Mouse (Mus musculus): ENCODE results near the gene Thada.

Thada gene

DNA sequence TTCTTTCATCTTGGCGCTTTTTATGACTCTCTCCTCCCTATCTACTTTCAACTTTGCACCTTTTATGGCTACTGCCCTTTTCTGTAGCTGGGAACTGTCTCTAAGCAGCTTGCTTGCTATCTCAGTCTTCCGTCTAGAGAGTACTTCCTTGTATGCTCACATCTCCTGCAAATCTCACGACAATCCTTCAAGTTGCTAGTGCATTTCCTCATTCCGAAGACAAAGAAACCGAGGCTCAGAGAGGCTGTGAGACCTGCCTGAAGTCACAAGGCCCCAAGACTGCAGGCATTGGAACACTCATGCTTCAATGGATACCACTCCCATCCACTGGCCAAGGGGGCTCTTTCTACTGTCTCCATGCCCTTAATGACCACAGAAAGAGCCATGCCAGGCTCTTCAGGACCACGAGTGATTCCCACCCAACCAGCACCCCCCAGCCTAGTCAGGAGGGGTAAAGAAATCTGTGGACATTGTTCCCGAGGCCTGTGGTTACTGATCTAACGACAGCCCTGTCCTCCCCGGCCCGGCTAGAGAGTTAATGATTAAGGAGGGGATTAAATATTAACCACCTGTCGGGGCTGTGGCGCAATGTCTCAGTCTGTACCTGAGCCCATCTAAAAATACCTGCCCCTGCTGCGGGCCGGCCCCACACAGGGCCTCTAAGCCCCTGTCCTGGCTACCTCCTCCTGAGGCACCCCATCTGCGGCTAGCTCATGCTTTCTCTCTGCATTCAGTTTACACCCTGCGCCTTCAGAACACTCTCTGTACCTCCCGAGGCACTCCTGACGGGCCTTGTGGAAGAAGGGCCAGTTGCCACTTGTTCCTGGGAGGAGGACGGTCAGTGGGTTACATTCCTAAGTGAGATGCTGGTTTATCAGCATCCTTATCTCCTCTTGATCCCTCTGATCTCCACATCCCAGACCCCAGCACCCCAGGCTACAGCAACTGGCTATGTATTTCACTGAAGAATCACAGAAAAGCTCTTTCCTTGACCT is 309.0 kb downstream of the Thada start:
- peak; percentile 80 for DNase-seq

DNA sequence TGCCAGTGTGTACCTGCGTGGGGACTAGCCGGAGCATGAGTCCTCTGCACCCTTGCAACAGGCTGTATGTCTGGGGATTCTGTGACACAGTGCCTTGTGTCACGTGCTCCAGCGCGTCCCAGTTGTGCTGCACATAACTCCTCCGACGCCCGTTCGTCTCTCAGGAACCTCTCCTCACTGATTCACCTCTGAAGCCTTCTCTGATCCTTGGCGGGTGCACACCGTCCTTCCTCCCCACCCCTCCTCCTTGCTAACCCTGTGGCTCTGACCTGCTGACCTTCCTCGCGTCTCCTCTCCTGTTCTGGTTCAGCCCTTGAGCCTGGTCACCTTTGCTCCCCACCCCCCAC is 309.8 kb downstream of the Thada start:
- DNase-seq: peak; percentile 52

DNA sequence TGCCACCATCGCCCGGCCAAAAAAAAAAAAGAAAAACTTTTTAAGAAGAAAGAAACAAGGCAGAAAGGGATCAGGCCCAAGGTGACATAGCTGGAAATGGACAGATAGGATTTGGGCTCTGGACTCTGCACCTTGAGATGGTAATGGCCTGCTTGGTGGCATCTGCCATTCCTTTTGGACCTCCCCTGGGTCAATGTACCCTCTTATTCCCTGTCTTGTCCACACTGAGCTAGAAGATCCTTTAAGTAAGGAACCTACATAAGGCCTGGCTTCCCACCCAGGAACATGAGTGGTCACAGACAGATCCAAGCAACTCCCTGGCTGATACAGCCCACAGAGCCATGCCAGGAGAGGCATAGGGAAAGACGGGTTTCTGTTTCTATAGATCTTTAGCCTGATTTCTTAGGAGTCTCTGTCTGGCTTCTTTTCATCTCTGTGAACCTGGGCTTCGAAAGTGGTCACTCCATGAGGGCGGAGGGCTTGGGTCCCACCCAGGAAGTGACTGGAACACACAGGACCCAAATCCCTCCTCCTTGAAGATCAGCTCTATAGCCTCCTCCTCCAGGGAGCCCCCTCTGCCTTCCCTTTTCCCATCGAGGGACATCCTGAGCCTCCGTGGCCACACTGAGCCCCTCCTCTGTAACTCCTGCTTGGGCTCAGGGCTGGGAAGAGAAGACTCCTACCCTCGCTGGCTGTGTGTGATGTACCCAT is 310.3 kb downstream of the Thada start:
- DNase-seq: no peak

- peak; percentile 8 for DNase-seq
These were observed 311.0 kb downstream of the Thada start for GRCm38 (mm10) chr17:84155029-84155338.

DNA sequence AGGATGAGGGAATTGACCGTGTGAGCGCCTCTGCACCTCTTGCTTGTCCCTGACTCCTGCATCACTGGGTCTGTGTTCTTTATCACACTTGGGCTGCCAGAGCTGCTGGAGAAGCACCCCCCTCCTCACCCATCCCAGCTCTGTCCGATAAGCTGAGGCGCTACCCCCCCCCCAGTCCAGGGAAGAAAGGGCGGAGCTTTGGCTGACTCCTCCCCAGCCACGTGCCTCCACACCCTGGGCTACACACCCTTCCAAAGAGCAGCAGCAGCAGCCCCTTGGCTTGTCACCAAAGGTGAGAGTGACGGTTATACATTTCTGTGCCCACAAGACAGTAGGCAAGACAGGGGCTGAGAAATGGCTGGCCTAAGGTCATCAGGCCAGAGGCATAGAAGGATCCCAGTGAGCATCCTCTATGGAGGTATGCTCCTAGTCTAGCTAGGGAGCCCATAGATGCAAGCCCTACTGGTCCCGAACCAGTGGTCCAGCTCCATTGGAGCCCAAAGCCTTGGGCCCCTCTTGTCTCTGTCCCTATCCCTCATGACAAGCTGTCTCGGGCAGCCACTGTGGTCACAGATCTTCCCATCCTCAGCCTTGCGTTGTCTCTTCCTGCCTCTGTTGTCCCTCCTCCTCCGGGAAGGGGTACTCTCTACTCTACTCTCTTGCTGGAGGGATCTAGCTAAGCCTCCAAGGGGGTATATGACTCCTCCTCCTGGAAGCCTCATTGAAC is 311.5 kb downstream of the Thada start:
- peak; percentile 29 for DNase-seq

- peak; percentile 5 for DNase-seq
These were observed 312.8 kb downstream of the Thada start for GRCm38 (mm10) chr17:84152976-84153786.

GRCm38 (mm10) chr17:84152206-84152975 is 313.6 kb downstream of the Thada start:
- DNase-seq: peak; percentile 19

- DNase-seq: peak; percentile 11
These were observed 314.7 kb downstream of the Thada start for GRCm38 (mm10) chr17:84151306-84151705.

GRCm38 (mm10) chr17:84150291-84150690 is 315.7 kb downstream of the Thada start:
- DNase-seq: peak; percentile 4

GRCm38 (mm10) chr17:84149566-84149965 is 316.4 kb downstream of the Thada start:
- DNase-seq: peak; percentile 12

DNA sequence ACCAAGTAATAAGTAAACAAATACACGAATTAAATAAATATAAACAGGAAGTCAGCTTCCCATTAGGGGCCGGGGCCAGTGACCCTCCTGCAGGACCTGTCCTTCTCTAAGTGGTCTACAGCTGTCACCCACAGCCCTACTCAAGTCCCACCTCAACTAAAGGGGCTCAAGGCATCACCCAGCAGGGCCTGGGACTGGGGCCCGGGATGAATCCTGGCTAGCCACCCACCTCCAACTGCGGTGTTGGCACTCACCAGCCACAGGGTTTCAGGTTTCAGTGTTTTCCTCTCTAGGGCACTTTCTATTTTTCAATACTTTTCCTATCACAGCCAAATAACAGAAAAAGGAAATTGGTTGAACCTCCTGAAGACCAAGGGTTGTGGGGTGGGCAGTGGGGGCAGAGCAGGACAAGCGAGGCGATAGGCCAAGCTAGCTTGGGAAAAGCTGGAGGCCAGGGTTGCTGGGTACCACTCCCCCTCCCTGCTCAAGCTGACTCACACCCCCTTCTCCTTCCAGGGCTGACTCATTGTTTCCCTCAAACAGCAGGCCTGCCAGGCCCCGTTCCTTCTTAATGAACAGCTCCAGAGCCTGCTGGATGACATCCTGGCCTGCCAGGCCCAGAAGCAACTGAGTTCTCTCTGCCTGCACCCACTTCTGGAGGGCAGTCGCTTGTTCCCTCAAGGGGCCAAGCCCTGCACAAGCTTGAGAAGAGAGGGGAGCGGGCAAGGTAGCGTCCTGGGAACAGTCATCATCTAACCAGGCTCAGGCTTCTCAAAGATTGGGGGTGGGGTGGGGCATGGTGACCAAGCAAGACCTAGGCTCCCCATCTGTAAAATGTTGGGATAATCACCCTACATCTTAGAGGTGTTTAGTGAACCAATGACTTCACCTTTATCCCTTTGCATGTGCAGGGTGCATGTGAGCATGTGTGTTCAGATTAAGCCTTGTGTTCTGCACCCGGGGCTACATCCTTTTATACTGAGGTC is 317.2 kb downstream of the Thada start:
- peak; percentile 77 for DNase-seq

DNA sequence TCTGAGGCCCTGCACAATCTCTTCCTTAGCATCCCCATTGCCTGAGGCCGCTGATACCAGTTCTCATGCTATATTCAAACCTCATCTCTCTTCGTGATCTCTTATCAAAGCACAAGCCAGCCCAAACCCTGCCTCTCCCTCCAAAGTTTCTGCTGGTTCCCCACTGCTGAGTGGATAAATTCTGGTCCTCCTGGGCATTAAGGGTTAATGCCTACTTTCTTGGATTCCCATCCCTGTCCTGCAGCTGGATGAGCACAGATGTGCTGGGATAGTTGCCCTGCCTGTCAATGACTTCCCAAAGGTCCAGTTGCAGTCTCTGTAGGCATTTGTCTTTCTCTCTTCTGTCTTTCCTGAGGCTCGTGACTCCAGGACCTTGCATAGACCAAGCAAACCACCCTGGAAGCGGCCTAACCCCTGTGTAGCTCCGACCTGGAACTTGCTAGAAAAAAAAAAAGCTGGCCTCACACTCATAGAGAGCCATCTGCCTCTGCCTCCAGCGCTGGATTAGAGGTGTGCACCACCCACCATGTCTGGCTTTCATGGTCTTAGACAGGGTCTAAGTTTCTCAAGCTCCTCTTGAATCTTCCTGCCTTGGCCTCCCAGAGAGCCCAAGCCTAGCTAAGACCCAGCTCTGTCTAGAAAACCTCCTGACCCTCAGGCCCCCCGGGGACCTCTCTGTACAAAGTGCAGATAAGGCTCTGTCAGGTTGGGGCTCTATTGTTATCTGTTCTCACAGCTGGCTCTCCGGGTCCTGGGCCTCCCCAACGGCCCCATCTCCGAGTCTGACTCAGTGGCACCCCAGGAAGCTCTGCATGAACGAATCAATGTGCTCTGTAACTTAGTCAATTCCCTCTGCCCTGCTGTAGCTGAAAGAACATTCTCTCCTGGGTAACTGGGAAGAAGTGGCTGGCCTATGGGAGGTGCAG is 318.6 kb downstream of the Thada start:
- peak; percentile 14 for DNase-seq

- DNase-seq: peak; percentile 35
These were observed 319.4 kb downstream of the Thada start for GRCm38 (mm10) chr17:84146458-84147182.

GRCm38 (mm10) chr17:84145826-84146287 is 320.1 kb downstream of the Thada start:
- peak; percentile 72 for DNase-seq

DNA sequence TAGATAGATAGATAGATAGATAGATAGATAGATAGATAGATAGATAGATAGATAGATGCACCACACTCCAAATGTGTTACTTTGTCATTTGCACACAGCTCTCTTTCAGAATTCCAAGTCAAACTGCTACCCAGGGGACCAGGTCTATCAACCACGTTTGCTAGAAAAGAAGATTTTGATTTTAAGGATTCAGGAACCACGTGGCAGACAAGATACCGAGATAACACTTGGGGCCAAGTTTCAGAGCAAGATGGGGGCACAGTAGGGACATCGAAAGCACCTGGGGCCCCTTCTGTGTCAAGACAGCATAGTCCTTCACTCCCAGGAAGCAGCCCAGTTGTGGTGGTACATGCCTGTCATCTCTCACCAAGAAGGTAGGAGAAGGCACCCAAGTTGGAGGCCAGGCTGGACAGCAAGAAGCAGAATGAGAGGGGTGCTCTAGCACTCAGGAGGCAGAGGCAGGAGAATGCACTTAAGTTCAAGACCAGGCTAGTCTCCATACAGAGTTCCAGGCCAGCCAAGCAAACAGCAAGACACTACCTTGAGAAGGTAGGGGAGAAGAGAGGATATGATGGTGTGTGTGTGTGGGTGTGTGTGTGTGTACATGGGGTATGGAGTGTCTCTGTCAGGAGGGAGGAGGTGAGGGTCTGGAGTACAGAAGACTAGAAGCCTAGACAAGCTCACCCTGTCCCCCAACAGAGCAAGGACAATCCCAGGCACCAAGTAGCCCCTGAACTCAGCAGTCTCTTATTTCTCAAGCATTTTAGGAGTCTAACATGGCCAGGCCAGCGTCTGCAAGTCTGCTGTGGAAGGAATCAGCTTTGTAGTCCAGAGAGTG is 321.0 kb downstream of the Thada start:
- no peak for DNase-seq

DNA sequence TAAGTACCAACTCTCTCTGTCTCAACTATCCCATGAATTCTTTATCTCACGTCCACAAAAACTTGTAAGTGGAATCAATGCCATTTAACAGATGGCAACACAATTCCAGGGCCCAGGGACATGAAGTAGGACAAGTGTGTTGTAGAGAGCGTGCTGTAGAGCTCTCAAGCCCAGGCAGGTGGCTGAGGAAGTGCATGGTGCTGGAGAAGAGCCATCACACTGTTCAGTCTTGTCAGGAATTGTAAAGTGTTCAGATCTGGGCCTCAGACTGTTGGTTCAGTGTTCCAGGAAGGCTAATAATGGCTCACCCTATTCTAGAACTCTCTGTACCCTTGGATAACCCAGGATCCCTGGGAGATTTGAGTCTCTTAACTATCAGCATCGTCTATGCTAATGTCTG is 321.9 kb downstream of the Thada start:
- DNase-seq: no peak

DNA sequence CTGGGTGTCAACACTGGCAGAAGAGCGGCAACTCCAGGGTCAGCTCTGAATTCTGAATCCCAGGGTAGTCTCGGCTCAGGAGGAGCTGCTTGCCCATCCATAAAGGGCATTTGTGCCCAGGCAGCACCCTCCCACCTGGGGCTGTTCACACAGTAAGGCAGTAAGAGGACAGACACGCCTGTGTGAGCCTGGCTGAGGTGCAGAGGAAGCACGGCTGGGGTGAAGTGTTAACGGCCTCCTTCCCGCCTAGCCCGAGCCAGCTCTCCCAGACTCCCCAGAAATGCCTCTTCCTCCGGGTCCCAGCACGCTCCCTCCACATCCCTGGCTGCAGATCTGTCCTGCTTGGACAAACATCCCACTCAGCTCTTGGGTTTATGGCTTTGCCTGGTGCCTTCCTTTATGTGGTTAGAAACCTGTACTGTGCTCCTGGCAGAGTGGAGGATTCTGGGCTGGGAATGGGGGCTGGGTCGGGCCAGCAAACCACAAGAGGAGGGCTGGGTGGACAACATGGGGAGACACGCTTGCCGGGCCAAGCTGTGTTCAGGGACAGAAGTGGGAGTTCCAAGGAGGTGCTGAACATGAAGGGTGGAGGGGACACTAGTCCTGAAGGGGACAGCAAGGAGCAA is 322.7 kb downstream of the Thada start:
- peak; percentile 67 for DNase-seq
